8 mouse cellular contexts compared by ENCODE assay signal in the genomic region with DNA sequence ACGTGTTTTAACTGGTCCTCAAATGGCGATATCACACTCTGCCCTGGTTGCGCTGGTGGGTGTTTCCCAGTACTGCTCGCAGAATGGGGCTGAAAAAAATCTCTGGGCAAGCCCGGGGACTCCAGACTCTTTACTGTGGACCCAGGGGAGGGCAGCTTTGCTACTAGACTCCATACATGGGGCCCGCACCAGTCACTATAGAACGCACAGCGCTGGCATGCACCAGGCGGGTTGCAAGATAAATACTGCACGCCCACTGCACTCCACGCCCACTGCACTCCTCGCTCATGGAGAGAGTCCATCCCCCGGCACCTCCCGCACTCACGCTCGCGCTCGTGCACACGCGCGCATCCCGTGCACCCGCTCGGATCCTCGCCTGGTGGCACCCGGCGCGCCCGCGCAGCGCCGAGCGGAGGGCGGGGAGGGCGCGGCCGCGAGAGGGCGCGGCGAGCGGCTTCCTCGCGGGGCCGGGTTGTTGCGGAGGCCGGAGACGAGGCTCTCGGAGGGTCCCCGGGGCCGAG. TPM values are rescaled to one million over a fixed set of nuclear protein-coding genes. Genes with fewer than 3 reads are reported as not detected.
DNase-seq lines count a peak whose midpoint lies in the region; ATAC-seq and TF ChIP-seq lines count a peak whose summit lies in the region.

TSS of gene Fam124a (plus strand) at position 429 of the 521 bp plus-strand sequence.

- no peaks in the 10 kb centered on the region for H3K36me3 ChIP-seq in ES-E14 (ENCODE audit: control insufficient read depth, insufficient read depth, low read length, poor library complexity, severe bottlenecking)
- H3K36me3 ChIP-seq in forebrain, postnatal 0 days (ENCODE audit: insufficient read depth): no peaks in the 10 kb centered on the region
- no peaks in the 10 kb centered on the region for H3K36me3 ChIP-seq in liver, embryonic 15.5 days (replicated peaks)
- H3K36me3 ChIP-seq in neural tube, embryonic 13.5 days: no peaks in the 10 kb centered on the region

- peak; percentile 54 for DNase-seq in ES-E14 (ENCODE audit: low read depth, low spot score)
- DNase-seq in cerebellum, adult 11-12 months: peak; percentile 75
- DNase-seq in forebrain, postnatal 0 days: peak; percentile 95
- peak; percentile 72 to 74 for DNase-seq in heart, postnatal 14 days
- DNase-seq in kidney, postnatal 4 days: peak; percentile 82 to 88
- DNase-seq in testis, postnatal 10 days (ENCODE audit: low spot score): peak; percentile 85

- H3K4me3 ChIP-seq in ES-E14 (ENCODE audit: insufficient read depth in 1 of 2, low read depth in 1 of 2, low read length in 2 of 2, poor library complexity in 1 of 2, severe bottlenecking in 1 of 2): peak within 1 kb of the TSS; percentile 70 to 78
- H3K4me3 ChIP-seq in forebrain, postnatal 0 days (ENCODE audit: low read depth, low read length): peak within 1 kb of the TSS; percentile 73
- H3K4me3 ChIP-seq in liver, embryonic 15.5 days (replicated peaks): peak within 1 kb of the TSS; percentile 58
- H3K4me3 ChIP-seq in neural tube, embryonic 13.5 days: peak within 1 kb of the TSS; percentile 61

- H3K9me3 ChIP-seq in ES-E14 (ENCODE audit: control insufficient read depth, insufficient read depth, low read depth, low read length): no peaks in the 10 kb centered on the region
- no peaks in the 10 kb centered on the region for H3K9me3 ChIP-seq in forebrain, postnatal 0 days (ENCODE audit: low read length)
- no peaks in the 10 kb centered on the region for H3K9me3 ChIP-seq in liver, embryonic 15.5 days (replicated peaks)
- H3K9me3 ChIP-seq in neural tube, embryonic 13.5 days: no peaks in the 10 kb centered on the region

- peak within 1 kb of the TSS; percentile 67 for H3K9ac ChIP-seq in ES-E14 (ENCODE audit: insufficient read depth, low read depth, low read length, poor library complexity, severe bottlenecking)
- H3K9ac ChIP-seq in forebrain, postnatal 0 days: peak within 1 kb of the TSS; percentile 76
- peak within 1 kb of the TSS; percentile 47; the same call in 1 of the 2 replicates for H3K9ac ChIP-seq in liver, embryonic 15.5 days
- peak within 1 kb of the TSS; percentile 79 for H3K9ac ChIP-seq in neural tube, embryonic 13.5 days

- in situ Hi-C loops in ES-E14 (cut with MboI; ENCODE audit: low sequenced_read_pairs in 2 of 2, unreplicated experiment in 2 of 2): no loop called here

- H3K4me2 ChIP-seq in forebrain, postnatal 0 days (ENCODE audit: low read depth): peak within 1 kb of the TSS; percentile 67
- H3K4me2 ChIP-seq in liver, embryonic 15.5 days: peak within 1 kb of the TSS; percentile 82
- peak within 1 kb of the TSS; percentile 66 for H3K4me2 ChIP-seq in neural tube, embryonic 13.5 days

- TF ChIP-seq CTCF in forebrain, postnatal 0 days (IDR thresholded peaks at IDR 0.05; ENCODE audit: low read depth): peak; percentile 52; the same call in 1 of the 2 replicates

- under 1% methylated on average over 51 of the region's 51 CpGs for WGBS in forebrain, postnatal 0 days
- under 1% methylated on average over 51 of the region's 51 CpGs for WGBS in liver, embryonic 15.5 days (ENCODE audit: insufficient replicate concordance)
- WGBS in neural tube, embryonic 13.5 days: under 1% methylated on average over 51 of the region's 51 CpGs

- H3K4me1 ChIP-seq in ES-E14 (ENCODE audit: control insufficient read depth in 2 of 2, insufficient read depth in 2 of 2, low read length in 2 of 2, poor library complexity in 1 of 2): peaks cover 2 to 3% of the 10 kb centered on the region in 2 experiments; a peak in 1 of 4 replicates
- peaks cover 23% of the 10 kb centered on the region for H3K4me1 ChIP-seq in forebrain, postnatal 0 days (ENCODE audit: insufficient read depth)
- peaks cover 22% of the 10 kb centered on the region for H3K4me1 ChIP-seq in liver, embryonic 15.5 days (replicated peaks)
- H3K4me1 ChIP-seq in neural tube, embryonic 13.5 days (replicated peaks): peaks cover 45% of the 10 kb centered on the region

- ATAC-seq in forebrain, postnatal 0 days: peak; percentile 95
- ATAC-seq in liver, embryonic 15.5 days (ENCODE audit: insufficient read depth): peak; percentile 83
- ATAC-seq in neural tube, embryonic 13.5 days (ENCODE audit: low read depth): peak; percentile 95

- H3K27me3 ChIP-seq in forebrain, postnatal 0 days (ENCODE audit: insufficient read depth, low read length): no peaks in the 10 kb centered on the region
- H3K27me3 ChIP-seq in liver, embryonic 15.5 days: peaks cover 50% of the 10 kb centered on the region
- H3K27me3 ChIP-seq in neural tube, embryonic 13.5 days: peaks cover 12% of the 10 kb centered on the region; the same call in 1 of the 2 replicates

- H3K27ac ChIP-seq in ES-E14 (ENCODE audit: insufficient read depth, low read depth, low read length, poor library complexity, severe bottlenecking): no peak within 1 kb of the TSS
- peak within 1 kb of the TSS; percentile 81 for H3K27ac ChIP-seq in forebrain, postnatal 0 days (ENCODE audit: low read depth, low read length)
- peak within 1 kb of the TSS; percentile 19; the same call in 1 of the 2 replicates for H3K27ac ChIP-seq in liver, embryonic 15.5 days (replicated peaks)
- H3K27ac ChIP-seq in neural tube, embryonic 13.5 days (replicated peaks): peak within 1 kb of the TSS; percentile 84

- intact Hi-C loops in heart, postnatal 14 days (cut with DNase I): loop anchor here (5.0 to 10.0 kb wide), 2 partner anchors 63 to 209 kb away; partner anchors contain the start of gene Ints6

TF ChIP-seq in ES-E14, 5 proteins besides CTCF, POLR2A, EP300 and RAD21:
- TF ChIP-seq HCFC1 (IDR thresholded peaks at IDR 0.05; ENCODE audit: borderline replicate concordance, insufficient read depth, low read length) (no peak), ZNF384 (IDR thresholded peaks at IDR 0.05; ENCODE audit: low read depth, low read length) (no peak), ZC3H11A (IDR thresholded peaks at IDR 0.05; ENCODE audit: borderline replicate concordance, low read depth, low read length) (no peak)

RNA-seq across cellular contexts. Expression of gene Fam124a, which starts in this region (rescaled TPM):
- 1.7 and 2.5 TPM in 2 replicates for total RNA-seq in ES-E14 (2012; rRNA removed)
- total RNA-seq in forebrain, postnatal 0 days (2014; rRNA removed): 41.7 and 66.4 TPM in 2 replicates
- polyA plus RNA-seq in forebrain, postnatal 0 days (2015; fragmentation: Nextera tagmentation; extraction: Ambion mirVana): 39.6 and 52.3 TPM in 2 replicates
- 1 to 10 TPM; 3.6 to 4.3 TPM for total RNA-seq in heart, postnatal 14 days (2021)
- polyA plus RNA-seq in liver, embryonic 15.5 days (2015; fragmentation: Nextera tagmentation; extraction: Ambion mirVana): 1.8 and 2.2 TPM in 2 replicates
- 31.3 and 35.1 TPM in 2 replicates for polyA plus RNA-seq in neural tube, embryonic 13.5 days (2015; fragmentation: Nextera tagmentation; extraction: Ambion mirVana)

Comparison
In these comparisons a context has a peak if more than half of its experiments do, and no peak if none do; other contexts are left out.
1. RNA of gene Fam124a (polyA plus RNA-seq): 39.6 to 52.3 TPM in forebrain, postnatal 0 days and 31.3 to 35.1 TPM in neural tube, embryonic 13.5 days; 1.8 to 2.2 TPM in liver, embryonic 15.5 days; every median in the first group is over 10 times any median in the second.
2. Peak in every context shown above with its lines, with median percentiles within 50 percentile points of each other: DNase-seq, H3K4me3 ChIP-seq, H3K9ac ChIP-seq, ATAC-seq and H3K4me2 ChIP-seq.